Mouse (Mus musculus) myocyte (in vitro differentiated cells): ENCODE data around the gene Syngr1. TPM values are rescaled to one million over a fixed set of nuclear protein-coding genes. Genes with fewer than 3 reads are reported as not detected.
A peak's percentile ranks its signal among the peaks of the same experiment; 100 is the strongest.

Source experiments
- H3K27me3 ChIP-seq: one replicate; pipeline ENCODE4 v1.6.1; 2011; ENCODE audit not compliant: control insufficient read depth, insufficient read depth, insufficient read length
- H3K36me3 ChIP-seq: one replicate; pipeline ENCODE4 v1.6.1; 2011; ENCODE audit not compliant: control insufficient read depth, insufficient read depth
- H3K4me2 ChIP-seq: one replicate; pipeline ENCODE4 v1.6.1; 2011; ENCODE audit warnings: low read depth, control low read depth
- H3K4me3 ChIP-seq: one replicate; pipeline ENCODE4 v1.5.1; 2011; ENCODE audit warnings: mild to moderate bottlenecking, control low read depth, moderate library complexity
- H3K79me2 ChIP-seq: one replicate; pipeline ENCODE4 v1.6.1; 2011; ENCODE audit not compliant: control insufficient read depth, insufficient read depth
- H3ac ChIP-seq: one replicate; pipeline ENCODE4 v1.6.1; 2011; ENCODE audit not compliant: control insufficient read depth, insufficient read length
- CEBPB ChIP-seq: IDR thresholded peaks from 2 replicates; pipeline ENCODE4 v1.6.1; 2011; ENCODE audit warnings: mild to moderate bottlenecking, moderate library complexity; ENCODE audit not compliant: poor library complexity, insufficient read depth, severe bottlenecking
- E2F4 ChIP-seq: IDR thresholded peaks from one replicate; pipeline ENCODE4 v1.6.1; 2011; ENCODE audit warnings: mild to moderate bottlenecking, control low read depth, moderate library complexity; ENCODE audit not compliant: insufficient read depth
- MAX ChIP-seq: IDR thresholded peaks from one replicate; pipeline ENCODE4 v1.6.1; 2011; ENCODE audit warnings: low read depth, mild to moderate bottlenecking, control low read depth
- MYOD1 ChIP-seq, 3 experiments: IDR thresholded peaks; one replicate each; pipeline ENCODE4 v1.6.1; 2011; ENCODE audit warnings: control low read depth in 2 of 3, low read depth in 2 of 3, mild to moderate bottlenecking in 2 of 3, moderate library complexity in 1 of 3; ENCODE audit not compliant: insufficient read length in 2 of 3, control insufficient read depth in 1 of 3
- MYOG ChIP-seq, 3 experiments: IDR thresholded peaks; one replicate each; pipeline ENCODE4 v1.6.1; 2011; ENCODE audit warnings: control low read depth in 2 of 3, low read depth in 2 of 3, mild to moderate bottlenecking in 2 of 3; ENCODE audit not compliant: insufficient read length in 2 of 3, control insufficient read depth in 1 of 3, insufficient read depth in 1 of 3
- POLR2A ChIP-seq: IDR thresholded peaks from one replicate; pipeline ENCODE4 v1.6.1; 2011; ENCODE audit warnings: low read depth, mild to moderate bottlenecking, control low read depth, moderate library complexity; ENCODE audit not compliant: insufficient read length
- POLR2AphosphoS2 ChIP-seq: IDR thresholded peaks from one replicate; pipeline ENCODE4 v1.6.1; 2011; ENCODE audit warnings: low read depth, control low read depth; ENCODE audit not compliant: insufficient read length
- REST ChIP-seq: IDR thresholded peaks from one replicate; pipeline ENCODE4 v1.6.1; 2011; ENCODE audit warnings: mild to moderate bottlenecking, control low read depth, moderate library complexity; ENCODE audit not compliant: insufficient read depth, insufficient read length
- SRF ChIP-seq: IDR thresholded peaks from one replicate; pipeline ENCODE4 v1.6.1; 2011; ENCODE audit warnings: low read depth; ENCODE audit not compliant: control insufficient read depth, insufficient read length
- TCF12 ChIP-seq: IDR thresholded peaks from one replicate; pipeline ENCODE4 v1.6.1; 2011; ENCODE audit warnings: mild to moderate bottlenecking, control low read depth; ENCODE audit not compliant: poor library complexity, insufficient read depth, severe bottlenecking
- TCF3 ChIP-seq: IDR thresholded peaks from one replicate; pipeline ENCODE4 v1.6.1; 2011; ENCODE audit warnings: low read depth, control low read depth; ENCODE audit not compliant: insufficient read length
- USF1 ChIP-seq: IDR thresholded peaks from one replicate; pipeline ENCODE4 v1.6.1; 2011; ENCODE audit warnings: low read depth, mild to moderate bottlenecking, control low read depth, moderate library complexity
- polyA plus RNA-seq: library from polyadenylated mRNA; unstranded; fragments of >200 nt; fragmentation: generic; extraction: Trizol; gene quantifications from one replicate; pipeline ENCODE4 v1.2.1, GENCODE M21; 2012; ENCODE audit warnings: missing spikeins

Gene Syngr1
- 54.7 TPM for polyA plus RNA-seq

DNA sequence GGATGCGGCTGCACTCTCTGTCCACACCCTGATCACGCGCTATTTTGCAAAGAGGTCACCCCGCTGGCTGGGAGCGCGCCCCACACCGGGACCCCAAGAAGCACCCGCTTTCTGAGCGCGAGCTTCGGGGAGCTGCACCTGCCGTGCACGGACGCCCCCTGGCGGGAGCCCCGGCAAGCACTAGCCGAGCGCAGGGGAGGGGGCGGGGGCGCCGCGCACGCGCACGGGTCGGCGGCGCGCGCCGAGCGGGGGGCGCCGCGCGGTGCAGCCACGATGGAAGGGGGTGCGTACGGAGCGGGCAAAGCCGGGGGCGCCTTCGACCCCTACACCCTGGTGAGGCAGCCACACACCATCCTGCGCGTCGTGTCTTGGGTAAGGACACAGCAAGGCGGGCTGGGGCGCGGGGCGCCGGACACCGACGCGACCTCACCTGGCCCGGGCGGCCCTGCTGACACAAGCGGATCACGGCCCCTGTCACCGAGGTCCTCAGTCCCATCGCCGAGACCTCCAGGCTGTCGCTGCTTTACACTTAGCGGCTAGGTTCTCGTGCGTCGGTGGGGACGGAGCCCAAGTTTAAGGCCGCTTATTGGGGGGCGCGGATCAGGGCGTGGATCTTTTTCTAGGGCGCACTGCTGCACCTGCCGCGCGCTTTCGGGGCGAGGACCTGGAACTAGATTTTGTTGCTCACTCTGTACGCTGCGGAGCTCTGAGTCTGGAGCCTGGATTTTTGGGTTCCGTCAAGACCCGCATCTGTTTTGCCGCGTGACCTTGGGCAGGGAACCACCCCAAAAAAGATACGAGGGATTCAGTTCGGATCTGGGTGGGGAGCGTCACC is at the start of gene Syngr1, which contains the start of gene Rpl3:
Gene Syngr1 (plus strand): TSS at position 214 of the 835 bp plus-strand sequence.
Gene Rpl3 (minus strand): TSS at position 748 of the 835 bp plus-strand sequence.
- Histone ChIP-seq H3K36me3 (no peaks in the 10 kb centered on the region), H3ac (peak within 1 kb of the TSS; percentile 2), H3K79me2 (no peaks in the 10 kb centered on the region), H3K4me2 (peak within 1 kb of the TSS; percentile 94), H3K27me3 (no peaks in the 10 kb centered on the region), H3K4me3 (peak within 1 kb of the TSS; percentile 22)
- peak in 2 of 3 experiments; percentile 71 to 88 for TF ChIP-seq MYOG (IDR thresholded peaks at IDR 0.05; ENCODE audit: control insufficient read depth in 1 of 3, insufficient read depth in 1 of 3, insufficient read length in 2 of 3, low read depth in 2 of 3)
- TF ChIP-seq E2F4: no peak
- TF ChIP-seq SRF: no peak
- TF ChIP-seq POLR2A: peak; percentile 8
- TF ChIP-seq REST: no peak
- TF ChIP-seq TCF12: peak; percentile 17
- no peak for TF ChIP-seq USF1
- TF ChIP-seq POLR2AphosphoS2: no peak
- TF ChIP-seq TCF3: peak; percentile 12
- TF ChIP-seq MAX: no peak
- TF ChIP-seq MYOD1 (IDR thresholded peaks at IDR 0.05; ENCODE audit: control insufficient read depth in 1 of 3, insufficient read length in 2 of 3, low read depth in 2 of 3): peak in 2 of 3 experiments; percentile 77 to 90
- TF ChIP-seq CEBPB: no peak

DNA sequence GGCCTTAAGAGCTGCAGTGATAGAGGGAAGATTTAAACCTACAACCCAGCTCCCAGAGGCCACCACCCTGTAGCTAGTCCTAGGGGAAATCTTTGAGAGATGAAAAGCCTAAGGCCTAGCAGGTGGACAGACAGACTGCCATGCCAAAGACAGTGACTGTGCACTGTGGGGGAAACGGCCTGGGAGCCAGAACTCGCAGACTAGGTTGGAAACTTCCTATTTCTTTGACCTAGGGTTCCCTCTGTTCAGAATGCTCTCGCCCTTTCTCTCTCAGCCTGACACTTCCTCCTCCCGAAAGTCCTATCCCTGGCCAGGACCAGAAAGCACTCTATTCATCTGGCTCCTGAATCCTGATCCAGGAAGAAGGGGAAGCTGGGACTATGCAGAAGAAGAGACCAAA is 49.0 kb upstream of the Syngr1 start:
- Histone ChIP-seq H3K4me2 (no peak overlapping the region), H3K4me3 (no peak overlapping the region), H3ac (no peak overlapping the region), H3K79me2 (no peaks in the 10 kb centered on the region), H3K27me3 (no peaks in the 10 kb centered on the region), H3K36me3 (no peaks in the 10 kb centered on the region)
- TF ChIP-seq TCF3: no peak
- no peak for TF ChIP-seq TCF12
- TF ChIP-seq USF1: no peak
- no peak for TF ChIP-seq MYOD1 (IDR thresholded peaks at IDR 0.05; ENCODE audit: control insufficient read depth in 1 of 3, insufficient read length in 2 of 3, low read depth in 2 of 3)
- TF ChIP-seq E2F4: no peak
- no peak for TF ChIP-seq POLR2A
- no peak for TF ChIP-seq SRF
- no peak for TF ChIP-seq MYOG (IDR thresholded peaks at IDR 0.05; ENCODE audit: control insufficient read depth in 1 of 3, insufficient read depth in 1 of 3, insufficient read length in 2 of 3, low read depth in 2 of 3)
- TF ChIP-seq MAX: no peak
- TF ChIP-seq REST: no peak
- no peak for TF ChIP-seq CEBPB
- TF ChIP-seq POLR2AphosphoS2: no peak

DNA sequence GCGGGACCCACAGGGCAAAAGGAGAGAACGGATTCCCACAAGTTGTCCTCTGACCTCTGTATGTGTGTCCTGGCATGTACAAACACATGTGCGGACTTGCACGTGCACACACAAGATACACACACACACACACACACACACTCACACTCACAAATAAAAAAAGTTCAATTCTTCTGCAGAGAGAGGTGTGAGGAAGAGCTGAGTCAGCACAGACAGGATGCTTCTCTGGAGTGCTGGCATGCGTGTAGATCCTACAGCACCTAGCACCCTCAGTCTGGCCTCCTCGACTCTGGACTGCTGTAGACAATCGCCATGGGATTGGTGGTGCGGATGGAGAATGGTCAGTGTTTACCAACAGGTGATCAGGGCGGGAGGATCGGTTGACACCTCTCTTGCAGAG is 46.9 kb upstream of the Syngr1 start:
- TF ChIP-seq MYOG (IDR thresholded peaks at IDR 0.05; ENCODE audit: control insufficient read depth in 1 of 3, insufficient read depth in 1 of 3, insufficient read length in 2 of 3, low read depth in 2 of 3) (no peak), SRF (no peak), REST (no peak), POLR2AphosphoS2 (no peak), MAX (no peak), E2F4 (no peak), CEBPB (no peak), TCF12 (no peak), POLR2A (no peak)
- Histone ChIP-seq H3K27me3 (no peaks in the 10 kb centered on the region), H3K79me2 (no peaks in the 10 kb centered on the region), H3K4me3 (no peak overlapping the region), H3K4me2 (no peak overlapping the region), H3ac (no peak overlapping the region), H3K36me3 (no peaks in the 10 kb centered on the region)

DNA sequence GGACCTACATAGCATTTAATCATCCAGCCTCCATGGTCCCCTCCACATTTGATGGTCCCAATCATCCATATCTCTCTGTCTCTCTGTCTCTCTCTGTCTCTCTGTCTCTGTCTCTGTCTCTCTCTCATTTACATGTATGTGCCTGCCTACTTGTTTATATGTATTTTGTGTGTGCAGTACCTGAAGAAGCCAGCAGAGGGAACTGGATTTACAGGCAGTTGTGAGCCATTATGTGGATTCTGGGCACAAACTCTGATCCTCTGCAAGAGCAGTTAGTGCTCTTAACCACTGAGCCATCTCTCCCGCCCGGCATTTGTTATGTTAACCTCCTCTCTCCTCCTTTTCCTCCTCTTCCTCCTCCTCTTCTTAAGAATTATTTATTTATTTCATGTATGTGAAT is 45.4 kb upstream of the Syngr1 start:
- H3K4me3 ChIP-seq: no peak overlapping the region
- H3K27me3 ChIP-seq: no peaks in the 10 kb centered on the region
- TF ChIP-seq POLR2A (no peak), TCF3 (no peak), MYOG (IDR thresholded peaks at IDR 0.05; ENCODE audit: control insufficient read depth in 1 of 3, insufficient read depth in 1 of 3, insufficient read length in 2 of 3, low read depth in 2 of 3) (no peak), SRF (no peak), CEBPB (no peak), MAX (no peak)
- H3K79me2 ChIP-seq: no peaks in the 10 kb centered on the region
- no peaks in the 10 kb centered on the region for H3K36me3 ChIP-seq
- no peak overlapping the region for H3ac ChIP-seq
- no peak overlapping the region for H3K4me2 ChIP-seq
